Mouse (Mus musculus) neural tube, embryonic 11.5 days (tissue): Measurements from ENCODE around the gene Gm21677. TPM values are rescaled to one million over a fixed set of nuclear protein-coding genes. Genes with fewer than 3 reads are reported as not detected.
"Not testable (repeated sequence)": the region's sequence is repeated elsewhere in the genome, so short reads cannot be mapped to it uniquely, and the experiment has no call there.

Experiments used
- ATAC-seq: fragments of 200-750 bp; cut with Nextera tagmentation; 2 replicates; pipeline ENCODE4 v1.8.0; 2017; ENCODE audit warnings: moderate number of reproducible peaks, mild to moderate bottlenecking, moderate TSS enrichment, moderate library complexity; ENCODE audit not compliant: insufficient read depth, low FRiP score, low TSS enrichment
- DNase-seq: peaks from one replicate; pipeline ENCODE4 v3.0.0-alpha.2; 2015; ENCODE audit warnings: low spot score
- H3K27ac ChIP-seq: fragments of 300-500 bp; sonication (generic); 2 replicates; pipeline ENCODE4 v1.5.1; 2014; ENCODE audit warnings: low read depth, mild to moderate bottlenecking, low read length
- H3K27me3 ChIP-seq: fragments of 300-500 bp; sonication (generic); 2 replicates; pipeline ENCODE4 v1.6.1; 2014; ENCODE audit warnings: mild to moderate bottlenecking, low read length, mixed read lengths; ENCODE audit not compliant: control insufficient read depth, insufficient read depth
- H3K36me3 ChIP-seq: fragments of 300-500 bp; sonication (generic); 2 replicates; pipeline ENCODE4 v1.6.1; 2014; ENCODE audit warnings: mild to moderate bottlenecking, low read length, moderate library complexity, mixed read lengths; ENCODE audit not compliant: control insufficient read depth, insufficient read depth
- H3K4me1 ChIP-seq: fragments of 300-500 bp; sonication (generic); 2 replicates; pipeline ENCODE4 v1.6.1; 2014; ENCODE audit warnings: low read length, mixed read lengths; ENCODE audit not compliant: control insufficient read depth, insufficient read depth
- H3K4me2 ChIP-seq: fragments of 300-500 bp; sonication (generic); 2 replicates; pipeline ENCODE4 v1.6.1; 2014; ENCODE audit warnings: low read depth, mild to moderate bottlenecking, moderate library complexity
- H3K4me3 ChIP-seq: fragments of 300-500 bp; sonication (generic); 2 replicates; pipeline ENCODE4 v1.5.1; 2014; ENCODE audit warnings: low read depth, low read length
- H3K9ac ChIP-seq: fragments of 300-500 bp; sonication (generic); 2 replicates; pipeline ENCODE4 v1.6.1; 2014; ENCODE audit warnings: mild to moderate bottlenecking, low read length
- H3K9me3 ChIP-seq: fragments of 300-500 bp; sonication (generic); 2 replicates; pipeline ENCODE4 v1.6.1; 2016; ENCODE audit warnings: low read length; ENCODE audit not compliant: control insufficient read depth
- WGBS: fragments of 180-500 bp; shearing (Covaris S2); extraction: QIAGEN DNeasy Blood & Tissue Kit; methylation state at CpG from one replicate; pipeline ENCODE4 v1.1.7; 2014; 5-methylcytosine and 5-hydroxymethylcytosine counted together
- polyA plus RNA-seq: library from polyadenylated mRNA; unstranded; fragments of >200 nt; fragmentation: Nextera tagmentation; extraction: Ambion mirVana; gene quantifications from 2 replicates; pipeline ENCODE4 v1.2.1, GENCODE M21; 2014

Gene Gm21677
- polyA plus RNA-seq: not detected in 2 replicates

DNA sequence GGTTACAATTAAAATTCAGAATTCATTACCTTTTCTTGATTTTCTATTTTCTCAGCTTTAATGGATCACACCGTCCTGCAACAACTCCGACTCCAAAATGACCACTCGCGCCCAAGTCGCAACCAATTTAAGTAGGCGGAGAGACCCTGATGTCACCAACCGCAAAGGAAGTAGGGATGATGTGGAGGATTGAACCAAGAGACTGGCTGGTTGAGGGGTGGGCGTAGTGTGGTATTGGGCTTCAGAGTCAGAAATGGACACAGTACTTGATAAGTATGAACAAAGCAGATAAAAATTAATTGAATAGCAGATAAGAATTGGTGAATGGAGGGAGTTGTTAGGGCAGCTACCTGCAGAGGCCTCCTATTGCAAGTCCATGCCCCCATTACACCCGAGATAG lies at the start of gene Gm21677:
TSS of gene Gm21677 (minus strand) at position 101 of the 400 bp plus-strand sequence.
- not testable (repeated sequence) for H3K9me3 ChIP-seq, H3K27me3 ChIP-seq, H3K9ac ChIP-seq, H3K36me3 ChIP-seq, H3K4me3 ChIP-seq, H3K27ac ChIP-seq, ATAC-seq, DNase-seq, H3K4me1 ChIP-seq, H3K4me2 ChIP-seq
- no CpG with 5 or more reads among the region's 9 CpGs for WGBS

DNA sequence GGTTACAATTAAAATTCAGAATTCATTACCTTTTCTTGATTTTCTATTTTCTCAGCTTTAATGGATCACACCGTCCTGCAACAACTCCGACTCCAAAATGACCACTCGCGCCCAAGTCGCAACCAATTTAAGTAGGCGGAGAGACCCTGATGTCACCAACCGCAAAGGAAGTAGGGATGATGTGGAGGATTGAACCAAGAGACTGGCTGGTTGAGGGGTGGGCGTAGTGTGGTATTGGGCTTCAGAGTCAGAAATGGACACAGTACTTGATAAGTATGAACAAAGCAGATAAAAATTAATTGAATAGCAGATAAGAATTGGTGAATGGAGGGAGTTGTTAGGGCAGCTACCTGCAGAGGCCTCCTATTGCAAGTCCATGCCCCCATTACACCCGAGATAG lies 39.0 kb upstream of the Gm21677 start, which contains the start of gene Gm21693:
TSS of gene Gm21693 (minus strand) at position 101 of the 400 bp plus-strand sequence.
- no CpG with 5 or more reads among the region's 9 CpGs for WGBS
- not testable (repeated sequence) for DNase-seq, ATAC-seq

DNA sequence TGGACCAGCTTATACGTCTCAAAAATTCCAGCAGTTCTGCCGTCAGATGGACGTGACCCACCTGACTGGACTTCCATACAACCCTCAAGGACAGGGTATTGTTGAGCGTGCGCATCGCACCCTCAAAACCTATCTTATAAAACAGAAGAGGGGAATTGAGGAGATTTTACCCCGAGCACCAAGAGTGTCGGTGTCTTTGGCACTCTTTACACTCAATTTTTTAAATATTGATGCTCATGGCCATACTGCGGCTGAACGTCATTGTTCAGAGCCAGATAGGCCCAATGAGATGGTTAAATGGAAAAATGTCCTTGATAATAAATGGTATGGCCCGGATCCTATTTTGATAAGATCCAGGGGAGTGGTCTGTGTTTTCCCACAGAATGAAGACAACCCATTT lies 34.4 kb upstream of the Gm21677 start:
- H3K9me3 ChIP-seq, H3K4me1 ChIP-seq, H3K27ac ChIP-seq, DNase-seq, H3K27me3 ChIP-seq, ATAC-seq, H3K36me3 ChIP-seq, H3K9ac ChIP-seq, H3K4me2 ChIP-seq, H3K4me3 ChIP-seq: not testable (repeated sequence)
- WGBS: 100% methylated on average over 1 of the region's 11 CpGs

More for the DNA sequence above, 39.0 kb upstream of the Gm21677 start, which contains the start of gene Gm21693:
- not testable (repeated sequence) for H3K9me3 ChIP-seq, H3K9ac ChIP-seq, H3K27me3 ChIP-seq, H3K36me3 ChIP-seq, H3K27ac ChIP-seq, H3K4me3 ChIP-seq, H3K4me2 ChIP-seq, H3K4me1 ChIP-seq

Other genes with a start within 250 kb of the Gm21677 start
- gene Gm21693, start 38.9 kb upstream of the Gm21677 start, polyA plus RNA-seq: not detected in 2 replicates
- gene Gm21704, start 103.7 kb upstream of the Gm21677 start, polyA plus RNA-seq: not detected in 2 replicates
- not detected in 2 replicates for gene Gm21708, start 103.7 kb upstream of the Gm21677 start, polyA plus RNA-seq